Mouse (Mus musculus) mature B cell (primary cell): ENCODE data around the gene Slc13a4.

ENCODE experiments used
- in situ Hi-C: fragments of 300-500 bp; cut with MboI; formaldehyde crosslinking; loops from 2 replicates; pipeline ENCODE4 v1.14.3; 2019

Slc13a4 gene

GRCm38 (mm10) chr6:35302581-35302980 is 5.3 kb downstream of the Slc13a4 start:
- in situ Hi-C loops = no loop called here

DNA sequence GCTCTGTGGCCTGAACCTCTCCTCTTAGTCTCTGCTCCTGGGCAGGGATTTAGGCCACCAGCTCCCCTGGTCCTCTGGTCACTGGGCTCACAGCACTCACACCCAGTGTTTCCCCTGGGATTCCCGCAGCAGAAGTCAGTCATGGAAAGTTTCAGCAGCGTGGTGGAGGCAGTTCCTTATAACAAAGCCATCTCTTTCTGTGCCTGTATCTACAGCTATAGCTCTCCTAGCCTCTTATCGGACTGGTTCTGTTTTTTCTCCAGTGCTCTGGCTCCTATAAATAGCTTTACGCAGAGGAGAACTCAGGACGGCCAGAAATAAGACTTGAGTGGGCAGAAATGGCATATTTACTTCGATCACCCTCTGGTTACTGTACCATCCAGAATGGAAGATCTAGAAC is 9.6 kb downstream of the Slc13a4 start:
- in situ Hi-C loops = no loop called here

- in situ Hi-C loops = no loop called here
These were observed 10.3 kb downstream of the Slc13a4 start for GRCm38 (mm10) chr6:35297516-35298227.

- in situ Hi-C loops = no loop called here
These were observed 10.9 kb downstream of the Slc13a4 start for GRCm38 (mm10) chr6:35297001-35297400.

- in situ Hi-C loops = no loop called here
These were observed 13.0 kb downstream of the Slc13a4 start for GRCm38 (mm10) chr6:35294964-35295363.

DNA sequence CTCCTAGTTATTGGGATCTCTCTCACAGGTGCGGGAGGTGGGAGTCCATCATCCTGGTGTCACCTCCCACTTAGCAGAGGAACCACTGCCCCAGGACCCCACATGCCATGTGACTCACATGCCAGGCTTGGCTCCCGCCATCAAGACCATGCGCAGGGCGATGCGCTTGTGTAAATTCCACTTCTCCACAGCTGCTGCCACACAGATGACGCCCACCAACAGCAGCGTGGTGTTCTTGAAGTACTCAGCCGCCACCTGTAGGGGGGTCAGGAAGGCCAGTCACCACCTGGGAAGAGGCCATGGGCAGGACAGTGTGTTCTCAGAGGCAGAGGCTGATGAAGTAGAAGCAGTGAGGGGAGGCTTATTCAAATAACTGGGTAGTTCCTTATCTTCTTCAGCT is 18.3 kb downstream of the Slc13a4 start:
- in situ Hi-C loops = no loop called here

DNA sequence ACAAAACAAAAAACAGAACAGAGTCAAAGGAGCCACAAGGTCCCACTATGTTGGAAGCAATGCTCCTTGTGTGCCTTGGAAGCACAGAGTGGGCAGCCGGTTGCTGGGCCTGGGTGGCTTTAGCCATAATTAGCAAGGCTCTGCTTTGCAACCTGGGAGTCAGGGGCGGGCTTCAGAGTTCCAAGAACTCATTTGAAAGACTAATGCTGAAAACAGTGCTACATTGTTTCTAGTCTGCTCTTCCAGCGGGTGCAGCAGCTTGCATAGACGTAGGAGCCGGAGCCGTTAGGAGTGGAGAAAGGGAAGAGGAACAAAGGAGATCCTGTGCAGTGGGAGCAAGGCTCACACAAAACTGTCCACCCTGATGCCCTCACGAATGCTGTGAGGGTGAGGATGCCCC is 19.0 kb downstream of the Slc13a4 start:
- in situ Hi-C loops = no loop called here

DNA sequence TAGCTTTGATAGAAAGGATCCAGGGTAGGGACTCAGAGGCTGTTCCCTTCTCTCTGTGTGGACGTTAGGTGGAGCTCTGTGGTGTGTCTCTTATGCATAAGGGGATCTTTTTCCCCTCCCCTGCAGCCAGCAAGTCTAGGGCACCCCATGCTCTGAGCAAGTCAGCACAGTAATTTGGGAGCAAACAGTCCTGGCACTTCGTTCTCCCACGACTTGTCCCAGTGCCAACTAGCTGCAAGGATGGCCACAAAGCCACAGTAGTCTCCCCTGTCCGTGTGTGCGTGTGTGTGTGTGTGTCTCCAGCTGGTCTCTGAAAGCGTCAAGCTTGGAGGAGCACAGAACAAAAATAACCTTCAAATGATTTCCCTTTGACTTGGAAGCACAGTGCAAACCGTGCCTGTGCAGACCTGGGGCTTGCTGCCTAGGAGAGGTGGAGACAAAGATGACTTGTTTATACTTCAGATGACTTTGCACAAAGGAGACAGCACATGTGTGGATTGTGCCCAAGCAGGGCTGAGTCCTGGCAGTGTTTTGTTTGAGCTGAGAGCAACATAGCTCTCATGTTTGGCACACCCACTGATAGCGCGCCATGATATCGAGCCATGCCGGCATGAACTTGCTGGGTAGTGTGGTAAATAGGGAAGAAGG is 19.7 kb downstream of the Slc13a4 start:
- in situ Hi-C loops = no loop called here

GRCm38 (mm10) chr6:35279306-35279705 is 28.6 kb downstream of the Slc13a4 start:
- in situ Hi-C loops = no loop called here

DNA sequence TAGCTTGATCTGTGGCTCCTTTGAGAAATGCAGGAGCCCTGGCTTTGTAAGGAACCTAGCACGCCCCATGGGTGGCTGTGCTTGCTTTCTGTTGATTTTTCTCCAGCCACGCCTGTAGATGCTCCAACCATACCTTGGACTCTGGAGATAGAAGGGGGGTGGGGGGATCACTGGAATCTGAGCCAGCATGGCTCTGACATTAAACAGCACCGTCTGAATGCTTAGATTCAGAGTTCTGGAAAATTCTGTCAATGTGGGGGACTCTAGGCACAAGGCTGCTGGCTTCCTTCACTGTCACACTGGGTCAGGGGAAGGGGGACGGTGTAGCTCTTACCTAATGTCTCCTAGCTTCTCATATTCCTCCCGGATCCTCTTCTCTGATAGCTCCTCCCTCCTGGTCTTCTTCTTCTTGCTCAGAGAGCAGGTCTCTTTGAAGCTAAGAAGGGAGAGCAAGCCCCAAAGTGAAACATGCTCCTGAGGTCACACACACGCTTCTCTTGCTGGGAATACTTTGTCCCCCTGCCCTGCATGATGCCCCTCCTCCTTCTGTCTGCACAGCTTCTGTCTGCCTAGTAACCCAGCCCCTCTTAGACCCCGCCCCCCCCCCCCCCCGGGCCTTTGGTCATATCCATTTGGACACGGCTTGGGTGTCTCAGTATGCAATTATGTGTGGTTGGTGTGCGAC is 29.9 kb downstream of the Slc13a4 start:
- in situ Hi-C loops = no loop called here

- in situ Hi-C loops = loop anchor here (25.0 kb wide), 1 partner anchor 289 kb away; no protein-coding TSS in a partner anchor
These were observed 34.4 kb downstream of the Slc13a4 start for GRCm38 (mm10) chr6:35273391-35274082.

- in situ Hi-C loops = loop anchor here (25.0 kb wide), 1 partner anchor 290 kb away; no protein-coding TSS in a partner anchor
These were observed 35.8 kb downstream of the Slc13a4 start for GRCm38 (mm10) chr6:35271868-35272765.

DNA sequence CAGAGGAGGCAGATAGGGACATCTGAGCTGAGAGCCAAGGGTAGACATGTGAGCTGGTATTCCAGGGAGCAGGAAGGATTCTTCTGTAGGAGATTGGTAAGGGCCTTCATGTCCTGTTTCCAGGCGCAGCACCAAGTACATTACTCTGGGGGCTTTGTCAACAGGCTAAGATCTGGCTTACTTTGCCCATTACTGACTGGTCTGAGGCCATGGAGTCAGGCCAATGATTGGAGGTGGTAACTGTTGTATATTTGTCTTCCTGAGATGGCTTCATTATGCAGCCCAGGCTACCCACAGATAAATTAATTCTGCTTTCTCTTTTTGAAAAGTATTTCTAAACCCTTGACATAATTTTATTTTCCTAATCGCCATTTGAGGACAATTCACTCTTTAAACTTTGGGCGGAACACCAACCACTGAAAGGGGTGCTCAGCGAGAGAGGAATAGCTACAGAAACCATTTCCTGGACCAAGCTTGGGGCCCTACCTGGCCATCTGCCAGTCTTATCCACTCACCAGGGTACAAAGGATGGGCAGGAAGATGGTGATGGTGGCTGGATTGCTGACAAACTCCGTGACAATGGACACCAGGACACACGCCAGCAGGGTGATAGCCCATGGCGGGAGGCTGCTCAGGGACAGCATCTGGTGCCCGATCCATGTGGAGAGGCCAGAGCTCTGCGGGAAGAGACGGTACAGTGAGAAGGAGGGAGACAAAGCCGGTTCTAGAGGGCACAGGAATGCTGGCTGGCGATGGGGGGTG is 36.7 kb downstream of the Slc13a4 start:
- in situ Hi-C loops = loop anchor here (25.0 kb wide), 1 partner anchor 291 kb away; no protein-coding TSS in a partner anchor

DNA sequence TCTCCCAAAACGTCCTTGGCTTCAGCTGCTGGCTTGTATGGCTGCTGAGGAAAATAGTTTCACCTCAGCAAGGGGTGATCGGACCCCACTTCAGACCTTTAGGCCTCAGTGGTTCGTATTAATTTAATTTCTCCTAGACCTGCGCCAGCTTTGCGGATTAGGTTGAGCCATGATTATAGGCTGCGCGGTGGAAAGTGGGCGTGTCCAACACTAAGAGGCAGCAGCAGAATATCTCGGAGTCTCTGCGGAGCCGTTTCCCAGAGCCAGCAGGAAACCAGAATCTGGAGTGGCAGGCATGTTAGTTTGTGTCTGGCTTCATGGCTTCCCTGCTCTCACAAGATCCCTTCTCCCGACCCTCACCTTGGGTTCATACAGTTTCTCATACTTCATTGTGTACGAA is 38.3 kb downstream of the Slc13a4 start:
- in situ Hi-C loops = loop anchor here (25.0 kb wide), 1 partner anchor 293 kb away; no protein-coding TSS in a partner anchor

GRCm38 (mm10) chr6:35268711-35269110 is 39.2 kb downstream of the Slc13a4 start:
- in situ Hi-C loops = loop anchor here (25.0 kb wide), 1 partner anchor 294 kb away; no protein-coding TSS in a partner anchor

DNA sequence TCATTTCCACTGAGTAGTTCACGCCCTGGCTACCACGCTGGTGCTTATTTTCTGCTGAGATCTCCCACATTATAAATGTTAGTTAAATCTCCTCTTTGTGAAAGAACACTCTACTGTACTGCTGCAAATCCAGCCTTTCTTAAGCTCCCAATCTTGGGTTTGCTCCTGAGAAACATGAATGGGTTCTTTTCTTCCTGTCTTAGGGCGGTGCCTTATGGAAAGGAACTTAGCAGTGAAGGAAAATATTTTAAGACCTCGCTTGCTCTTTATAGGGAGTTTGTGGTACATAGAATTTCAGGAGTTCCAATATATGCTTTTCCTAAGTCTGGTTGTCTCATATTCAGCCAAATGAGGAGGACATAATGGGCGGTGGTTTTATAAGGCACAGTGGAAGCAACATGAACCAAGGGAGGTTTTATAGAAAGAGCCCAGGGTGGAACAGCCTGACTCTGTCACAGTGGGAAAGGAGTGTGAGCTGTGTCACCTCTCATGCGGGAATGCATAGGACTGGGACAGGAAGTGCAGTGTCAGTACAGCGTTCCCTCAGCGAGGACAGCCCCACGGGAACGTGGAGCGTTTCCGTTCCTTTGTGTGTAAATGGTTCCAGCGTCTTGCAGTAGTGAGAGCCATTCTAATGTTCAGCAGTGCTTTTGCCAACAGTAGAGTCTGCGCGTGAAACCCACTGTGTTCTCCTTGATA is 42.2 kb downstream of the Slc13a4 start:
- in situ Hi-C loops = loop anchor here (25.0 kb wide), 1 partner anchor 297 kb away; no protein-coding TSS in a partner anchor

GRCm38 (mm10) chr6:35260531-35260930 is 47.4 kb downstream of the Slc13a4 start:
- in situ Hi-C loops = loop anchor here (25.0 kb wide), 1 partner anchor 302 kb away; no protein-coding TSS in a partner anchor

GRCm38 (mm10) chr6:35259526-35259925 is 48.4 kb downstream of the Slc13a4 start:
- in situ Hi-C loops = loop anchor here (25.0 kb wide), 1 partner anchor 303 kb away; no protein-coding TSS in a partner anchor

DNA sequence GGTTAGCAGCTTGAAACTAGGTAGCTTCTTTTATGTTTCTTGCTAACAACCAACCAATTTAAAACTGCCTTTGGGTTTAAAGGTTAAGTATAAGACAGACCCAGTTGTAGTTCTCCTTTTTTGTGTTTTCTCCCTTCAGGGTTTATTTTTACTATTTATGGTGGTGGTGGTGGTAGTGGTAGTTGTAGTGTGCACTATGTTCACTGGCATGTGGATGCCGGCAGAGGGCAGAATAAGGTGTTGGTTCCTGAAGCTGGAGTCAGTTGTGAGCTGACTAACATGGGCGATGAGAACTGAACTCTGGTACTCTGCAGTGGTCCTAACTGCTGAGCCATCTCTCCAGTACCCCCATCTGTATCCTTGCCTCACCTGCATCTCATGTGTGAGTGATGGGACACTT is 49.0 kb downstream of the Slc13a4 start:
- in situ Hi-C loops = loop anchor here (25.0 kb wide), 1 partner anchor 303 kb away; no protein-coding TSS in a partner anchor
